Mouse (Mus musculus) C2C12 (cell line): ENCODE results near the gene Grip1.

Experiments used
- CTCF ChIP-seq: IDR thresholded peaks from one replicate; pipeline ENCODE4 v1.5.1; 2011; ENCODE audit not compliant: control insufficient read depth, insufficient read depth, insufficient read length
- MYOG ChIP-seq: IDR thresholded peaks from one replicate; pipeline ENCODE4 v1.6.1; 2011; ENCODE audit not compliant: control insufficient read depth, insufficient read length; ENCODE audit errors: extremely low read depth

DNA sequence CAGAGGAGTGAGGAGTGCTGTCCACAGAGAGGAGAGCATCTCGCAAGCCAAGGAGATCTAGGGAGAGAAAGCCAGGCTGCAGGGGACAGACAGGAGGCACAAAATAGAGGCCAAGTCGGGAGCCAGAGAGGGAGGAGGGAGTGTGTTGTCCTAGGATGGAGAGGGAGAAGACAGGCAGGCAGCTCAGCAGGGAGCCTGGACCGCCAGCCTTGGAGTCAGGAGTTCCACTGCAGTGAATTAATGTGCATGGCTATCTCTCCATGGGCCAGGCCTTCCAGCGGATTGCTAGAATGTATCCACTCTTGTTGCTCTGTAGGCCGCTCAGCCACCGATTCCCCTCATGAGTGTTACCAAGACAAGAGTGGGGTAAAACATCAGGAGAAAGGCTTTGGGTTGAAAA lies 21.8 kb upstream of the Grip1 start:
- TF ChIP-seq CTCF, result no peak
- no peak for TF ChIP-seq MYOG
